Mouse (Mus musculus): ENCODE measurements around the gene Klf2.

DNA sequence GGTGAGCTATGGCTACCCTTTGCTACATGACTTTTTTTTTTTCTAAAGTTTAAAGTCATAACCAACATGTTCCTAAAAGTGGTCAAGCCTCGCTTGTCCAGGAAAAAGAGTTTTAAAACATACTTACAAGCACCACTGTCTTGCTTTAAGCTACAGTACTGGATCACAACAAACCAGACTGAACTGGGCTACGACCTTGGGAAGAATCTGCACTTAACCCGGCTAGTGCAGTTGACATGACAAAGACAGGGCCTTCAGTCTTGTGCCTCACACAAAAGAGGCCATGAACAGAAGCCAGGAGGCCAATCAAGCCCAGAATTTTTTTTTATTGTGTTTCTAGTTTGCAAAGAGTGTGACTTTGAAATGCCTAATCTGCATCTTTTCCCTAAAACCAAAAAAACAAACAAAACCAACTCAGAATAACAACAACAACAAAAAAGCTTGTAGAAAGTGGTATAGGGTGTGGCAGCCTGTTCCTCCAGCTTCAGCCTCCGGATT lies 15.4 kb downstream of the Klf2 start:
- TF ChIP-seq CTCF (IDR thresholded peaks at IDR 0.05; ENCODE audit: low read depth) (no peak), EP300 (optimal IDR thresholded peaks at IDR 0.05) (no peak)
